Mouse (Mus musculus) CH12.LX (cell line): ENCODE measurements around the gene Wnk1. TPM values are rescaled to one million over a fixed set of nuclear protein-coding genes. Genes with fewer than 3 reads are reported as not detected.

ENCODE experiments used
- DNase-seq: peaks from one replicate; pipeline ENCODE4 v3.0.0-alpha.2; 2013; ENCODE audit errors: extremely low read depth
- H3K27ac ChIP-seq: 2 replicates; pipeline ENCODE4 v1.5.1; 2012; ENCODE audit warnings: low read depth, mild to moderate bottlenecking, control low read depth, moderate library complexity; ENCODE audit not compliant: insufficient read depth
- H3K27me3 ChIP-seq: replicated peaks from 2 replicates; pipeline ENCODE3; 2012; ENCODE audit warnings: inconsistent platforms
- H3K36me3 ChIP-seq, 2 experiments: replicated peaks in 1 of 2; 2 replicates each; pipeline versions ENCODE3 to v1.6.1; 2012; ENCODE audit warnings: inconsistent platforms in 1 of 2, low read length in 1 of 2, mild to moderate bottlenecking in 1 of 2, mixed read lengths in 1 of 2, moderate library complexity in 1 of 2; ENCODE audit not compliant: control insufficient read depth in 1 of 2, insufficient read depth in 1 of 2
- H3K4me1 ChIP-seq, 2 experiments: 2 replicates each; pipeline ENCODE4 v1.6.1; 2012; ENCODE audit warnings: inconsistent platforms in 1 of 2, moderate library complexity in 1 of 2; ENCODE audit not compliant: insufficient read depth in 2 of 2, control insufficient read depth in 1 of 2
- H3K4me2 ChIP-seq: 2 replicates; pipeline ENCODE4 v1.6.1; 2012; ENCODE audit warnings: low read depth, mild to moderate bottlenecking, control low read depth; ENCODE audit not compliant: poor library complexity, insufficient read depth, severe bottlenecking
- H3K4me3 ChIP-seq, 3 experiments: fragments of 150-350 bp in 1 of 3; sonication (generic) in 1 of 3; replicated peaks in 1 of 3; 2 replicates each; pipeline versions ENCODE3 to v1.5.1; 2011 to 2012; ENCODE audit warnings: low read depth in 2 of 3, low read length in 2 of 3, mild to moderate bottlenecking in 2 of 3, moderate library complexity in 2 of 3, control low read depth in 1 of 3, improper control_type of control experiment in 1 of 3, inconsistent platforms in 1 of 3, mixed read lengths in 1 of 3; ENCODE audit not compliant: poor library complexity in 1 of 3
- H3K79me2 ChIP-seq: replicated peaks from 2 replicates; pipeline ENCODE4 v1.6.1; 2012; ENCODE audit warnings: mild to moderate bottlenecking, moderate library complexity; ENCODE audit not compliant: control insufficient read depth, poor library complexity, insufficient read depth, severe bottlenecking; ENCODE audit errors: extremely low read depth
- H3K9ac ChIP-seq: 2 replicates; pipeline ENCODE4 v1.6.1; 2012; ENCODE audit warnings: low read depth, mild to moderate bottlenecking, control low read depth, moderate library complexity; ENCODE audit not compliant: insufficient read depth
- H3K9me3 ChIP-seq: replicated peaks from 2 replicates; pipeline ENCODE3; 2012; ENCODE audit warnings: low read length, inconsistent platforms, mixed read lengths
- MAFK ChIP-seq: IDR thresholded peaks from 2 replicates; pipeline ENCODE4 v1.6.1; 2011; ENCODE audit warnings: low read length, improper control_type of control experiment; ENCODE audit not compliant: insufficient replicate concordance
- MXI1 ChIP-seq: IDR thresholded peaks from 2 replicates; pipeline ENCODE4 v1.6.1; 2011; ENCODE audit warnings: mild to moderate bottlenecking, low read depth, low read length, improper control_type of control experiment
- PAX5 ChIP-seq: IDR thresholded peaks from 2 replicates; pipeline ENCODE4 v1.6.1; 2012; ENCODE audit warnings: low read length, inconsistent platforms, mixed read lengths
- POLR2AphosphoS2 ChIP-seq: IDR thresholded peaks from 2 replicates; pipeline ENCODE4 v1.6.1; 2011; ENCODE audit warnings: low read depth, low read length, improper control_type of control experiment
- TBP ChIP-seq: conservative IDR thresholded peaks from 2 replicates; pipeline ENCODE4 v1.6.1; 2011; ENCODE audit warnings: low read depth, low read length, improper control_type of control experiment
- TCF12 ChIP-seq: IDR thresholded peaks from 2 replicates; pipeline ENCODE4 v1.6.1; 2014; ENCODE audit warnings: low read depth, mild to moderate bottlenecking, inconsistent platforms, low read length, improper control_type of control experiment
- UBTF ChIP-seq: IDR thresholded peaks from 2 replicates; pipeline ENCODE4 v1.6.1; 2012; ENCODE audit warnings: low read depth, mild to moderate bottlenecking, inconsistent platforms, low read length, improper control_type of control experiment, moderate library complexity
- dilution Hi-C: fragments of 300-500 bp; cut with MboI; formaldehyde crosslinking; loops from 2 replicates; pipeline ENCODE4 v1.14.3; 2020; ENCODE audit warnings: low sequenced_read_pairs; ENCODE audit not compliant: extremely low pct_unique_long_range_greater_than_20kb, extremely low pct_ligation_motif_present
- in situ Hi-C: fragments of 300-500 bp; cut with MboI; formaldehyde crosslinking; loops from 3 replicates; pipeline ENCODE4 v1.14.3; 2019; ENCODE audit warnings: low sequenced_read_pairs, low pct_ligation_motif_present, low pct_unique_long_range_greater_than_20kb, mixed read lengths
- polyA plus RNA-seq: library from polyadenylated mRNA; unstranded; fragments of >175 nt; gene quantifications from 2 replicates; pipeline ENCODE4 v1.2.1, GENCODE M21; 2012; ENCODE audit warnings: low read depth; ENCODE audit not compliant: insufficient read length
- total RNA-seq, 2 experiments: library from RNA; depleted of rRNA; stranded (reverse); fragments of 300-350 nt in 1 of 2; fragments of >200 nt in 1 of 2; gene quantifications; 2 replicates each; pipeline ENCODE4 v1.2.3; 2012 to 2014

The Wnk1 gene
- total and polyA plus RNA-seq, 3 experiments, result 97.2 to 216 (median 125) TPM

DNA sequence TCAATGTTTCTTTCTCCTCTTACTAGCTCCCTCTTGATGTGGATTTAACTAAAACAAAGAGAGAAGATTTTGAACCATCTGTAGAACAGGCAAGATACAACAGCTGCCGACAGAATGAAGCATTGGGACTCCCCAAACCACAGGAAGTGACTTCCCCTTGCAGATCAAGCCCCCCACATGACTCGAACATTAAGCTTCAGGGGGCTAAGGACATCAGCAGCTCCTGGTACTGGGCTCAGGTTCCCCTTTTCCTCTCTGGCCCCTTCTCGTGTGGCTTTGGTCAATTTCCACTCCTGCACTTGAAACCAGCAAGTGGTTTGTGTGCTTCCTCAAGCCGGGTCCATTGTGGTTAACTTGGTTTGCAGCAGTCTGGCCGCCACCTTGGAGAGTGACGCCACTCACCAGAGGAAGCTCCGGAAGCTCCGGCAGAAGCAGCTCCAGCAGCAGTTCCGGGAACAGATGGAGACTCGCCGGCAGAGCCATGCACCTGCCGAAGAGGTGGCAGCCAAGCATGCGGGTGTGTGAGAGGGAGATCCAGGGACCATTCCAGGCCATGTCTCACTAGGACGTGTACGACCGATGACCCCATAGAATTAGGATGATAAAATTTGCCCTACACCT lies 119.8 kb downstream of the Wnk1 start:
- Histone ChIP-seq H3K4me3 (no peak overlapping the region), H3K36me3 (peaks cover 60 to 86% of the 10 kb centered on the region in 2 experiments), H3K9ac (no peak overlapping the region), H3K9me3 (no peaks in the 10 kb centered on the region), H3K4me1 (peaks cover 4 to 18% of the 10 kb centered on the region in 2 experiments), H3K27ac (no peak overlapping the region), H3K4me2 (no peak overlapping the region), H3K27me3 (no peaks in the 10 kb centered on the region), H3K79me2 (no peaks in the 10 kb centered on the region)
- in situ Hi-C loops, result loop anchor here (10.0 to 25.0 kb wide), 3 partner anchors 106 to 431 kb away; partner anchors contain the start of gene Fbxl14
- dilution Hi-C loops, result no loop called here
- TF ChIP-seq PAX5 (no peak), POLR2AphosphoS2 (peak; percentile 45; the same call in 1 of the 2 replicates)
- DNase-seq, result peak; percentile 73

DNA sequence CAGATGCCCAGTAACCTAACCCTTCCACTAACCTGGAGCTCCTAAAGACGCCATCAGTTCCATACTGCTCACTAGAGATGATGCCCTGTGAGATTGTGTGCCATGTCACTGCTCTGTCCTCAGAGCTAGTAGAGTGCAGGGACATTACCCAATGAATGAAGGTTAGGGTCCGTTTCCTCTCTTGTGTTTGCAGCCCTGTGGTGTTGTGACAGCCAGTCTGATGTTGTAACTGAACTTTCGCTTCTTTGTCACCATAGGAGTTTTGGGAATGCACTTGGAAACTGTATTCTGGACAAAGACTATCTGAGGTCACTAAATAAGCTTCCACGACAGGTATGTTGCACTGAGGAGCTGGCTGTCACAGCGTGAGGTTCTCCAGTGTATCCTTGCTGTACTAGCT lies 122.8 kb downstream of the Wnk1 start:
- in situ Hi-C loops, result loop anchor here (10.0 to 25.0 kb wide), 3 partner anchors 103 to 428 kb away; partner anchors contain the start of gene Fbxl14
- Histone ChIP-seq H3K4me1 (peaks cover 4 to 34% of the 10 kb centered on the region in 2 experiments), H3K79me2 (no peaks in the 10 kb centered on the region), H3K4me3 (no peak overlapping the region), H3K27me3 (no peaks in the 10 kb centered on the region), H3K36me3 (peaks cover 55 to 84% of the 10 kb centered on the region in 2 experiments), H3K27ac (no peak overlapping the region), H3K9me3 (no peaks in the 10 kb centered on the region), H3K4me2 (no peak overlapping the region), H3K9ac (no peak overlapping the region)
- no peak for DNase-seq
- TF ChIP-seq UBTF, result no peak
- TF ChIP-seq MAFK, result no peak
- TF ChIP-seq TCF12, result no peak
- dilution Hi-C loops, result no loop called here

DNA sequence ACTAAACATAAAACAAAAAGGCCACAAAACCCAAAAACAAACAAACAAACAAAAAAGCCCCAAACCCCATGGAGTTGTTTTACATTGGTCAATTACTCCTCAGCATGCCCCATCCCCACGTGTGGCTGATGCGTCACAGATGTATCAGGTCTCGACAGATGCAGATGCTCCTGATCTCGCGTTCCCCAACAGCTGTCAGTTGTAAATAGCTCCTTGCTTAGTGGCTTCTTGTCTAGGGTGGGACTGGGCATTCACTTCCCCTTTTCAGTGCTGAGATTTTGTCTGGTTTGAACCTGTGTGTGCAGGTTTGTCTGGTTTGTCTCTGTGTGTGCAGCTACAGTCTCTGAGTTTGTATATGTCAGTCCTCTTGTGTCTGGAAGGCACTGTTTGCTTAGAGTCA lies 126.4 kb downstream of the Wnk1 start:
- Histone ChIP-seq H3K4me3 (no peak overlapping the region), H3K27me3 (no peaks in the 10 kb centered on the region), H3K27ac (no peak overlapping the region), H3K4me1 (peaks cover 0 to 16% of the 10 kb centered on the region in 2 experiments; a peak in 2 of 4 replicates), H3K9ac (no peak overlapping the region), H3K79me2 (peaks cover 4% of the 10 kb centered on the region), H3K4me2 (no peak overlapping the region), H3K36me3 (peaks cover 42 to 75% of the 10 kb centered on the region in 2 experiments), H3K9me3 (no peaks in the 10 kb centered on the region)
- TF ChIP-seq TBP (no peak), MXI1 (peak; percentile 13; the same call in 1 of the 2 replicates)
- peak; percentile 72 for DNase-seq
- in situ Hi-C loops (loop anchor here (10.0 to 25.0 kb wide), 3 partner anchors 100 to 425 kb away; partner anchors contain the start of gene Fbxl14), dilution Hi-C loops (no loop called here)
